Mouse (Mus musculus): ENCODE measurements around the gene Mef2b. TPM values are rescaled to one million over a fixed set of nuclear protein-coding genes. Genes with fewer than 3 reads are reported as not detected.
A peak's percentile ranks its signal among the peaks of the same experiment; 100 is the strongest.

Mef2b gene
- total and polyA plus RNA-seq, 2 experiments from 2014 or later, result 0.20 TPM; not detected in 1

DNA sequence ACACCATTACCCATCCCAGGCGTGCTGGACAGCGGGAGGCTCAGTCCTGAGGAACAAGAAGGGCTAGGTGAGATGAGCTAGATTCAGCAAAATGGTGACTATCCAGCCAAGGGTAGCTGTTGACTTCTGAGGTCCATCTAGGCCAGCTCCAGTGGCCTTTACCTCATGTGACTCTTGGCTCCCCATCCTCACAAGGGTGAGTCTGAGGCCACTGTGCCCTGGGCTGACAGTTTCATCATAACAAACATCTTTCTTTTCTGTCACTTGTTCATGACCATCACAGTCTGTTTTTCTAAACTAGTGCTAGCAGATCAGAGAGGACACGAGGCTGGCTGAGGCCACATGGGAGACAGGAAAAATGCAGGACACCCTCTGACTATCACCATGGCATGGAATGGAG lies 54.7 kb downstream of the Mef2b start:
- H3K4me3 ChIP-seq (ENCODE audit: low read depth, low read length), result no peak overlapping the region
- TF ChIP-seq CTCF (IDR thresholded peaks at IDR 0.05; ENCODE audit: low read depth) (no peak), EP300 (IDR thresholded peaks at IDR 0.05; ENCODE audit: low read depth) (no peak)
- H3K36me3 ChIP-seq (replicated peaks; ENCODE audit: control insufficient read depth, insufficient read depth, low read length), result peaks cover 35% of the 10 kb centered on the region
- no peak overlapping the region for H3K4me2 ChIP-seq (ENCODE audit: low read depth, low read length)
- no peaks in the 10 kb centered on the region for H3K9me3 ChIP-seq (replicated peaks; ENCODE audit: control insufficient read depth, low read length)
- 83% methylated on average over 3 of the region's 3 CpGs for WGBS
- H3K27ac ChIP-seq (ENCODE audit: low read depth), result no peak overlapping the region
- H3K27me3 ChIP-seq (ENCODE audit: control insufficient read depth, insufficient read depth, low read length), result no peaks in the 10 kb centered on the region
- ATAC-seq (ENCODE audit: insufficient read depth, low read depth), result no peak
- no peak for DNase-seq (ENCODE audit: low spot score)
- H3K4me1 ChIP-seq (ENCODE audit: control insufficient read depth, insufficient read depth), result no peaks in the 10 kb centered on the region
- H3K9ac ChIP-seq (replicated peaks; ENCODE audit: low read depth, low read length), result no peak overlapping the region

DNA sequence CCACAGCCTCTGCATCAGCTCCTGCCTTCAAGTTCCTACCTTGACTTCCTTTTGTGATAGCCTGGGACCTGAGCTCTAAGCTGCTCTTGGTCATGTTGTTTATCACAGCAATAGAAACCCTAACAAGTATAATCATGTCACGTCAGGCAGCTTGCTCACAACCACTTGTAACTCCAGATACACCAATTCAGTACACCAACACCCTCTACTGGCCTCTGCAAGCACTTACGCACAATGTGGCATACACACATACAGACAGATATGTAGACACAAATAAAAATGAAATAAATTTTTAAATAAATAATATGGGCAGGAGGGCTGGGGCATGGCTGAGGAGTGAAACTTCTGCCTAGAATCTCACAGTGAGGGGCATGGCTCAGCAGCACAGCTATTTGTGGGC lies 56.3 kb downstream of the Mef2b start:
- Histone ChIP-seq H3K4me1 (ENCODE audit: control insufficient read depth, insufficient read depth) (peaks cover 7% of the 10 kb centered on the region; the same call in 1 of the 2 replicates), H3K9ac (replicated peaks; ENCODE audit: low read depth, low read length) (no peak overlapping the region), H3K27ac (ENCODE audit: low read depth) (no peak overlapping the region), H3K9me3 (replicated peaks; ENCODE audit: control insufficient read depth, low read length) (no peaks in the 10 kb centered on the region), H3K4me2 (ENCODE audit: low read depth, low read length) (no peak overlapping the region), H3K4me3 (ENCODE audit: low read depth, low read length) (no peak overlapping the region), H3K27me3 (ENCODE audit: control insufficient read depth, insufficient read depth, low read length) (no peaks in the 10 kb centered on the region), H3K36me3 (replicated peaks; ENCODE audit: control insufficient read depth, insufficient read depth, low read length) (peaks cover 22% of the 10 kb centered on the region; the same call in 1 of the 2 replicates)
- ATAC-seq (ENCODE audit: insufficient read depth, low read depth), result no peak
- no peak for DNase-seq (ENCODE audit: low spot score)
- TF ChIP-seq EP300 (IDR thresholded peaks at IDR 0.05; ENCODE audit: low read depth) (no peak), CTCF (IDR thresholded peaks at IDR 0.05; ENCODE audit: low read depth) (no peak)
- 75% methylated on average over 2 of the region's 2 CpGs for WGBS

DNA sequence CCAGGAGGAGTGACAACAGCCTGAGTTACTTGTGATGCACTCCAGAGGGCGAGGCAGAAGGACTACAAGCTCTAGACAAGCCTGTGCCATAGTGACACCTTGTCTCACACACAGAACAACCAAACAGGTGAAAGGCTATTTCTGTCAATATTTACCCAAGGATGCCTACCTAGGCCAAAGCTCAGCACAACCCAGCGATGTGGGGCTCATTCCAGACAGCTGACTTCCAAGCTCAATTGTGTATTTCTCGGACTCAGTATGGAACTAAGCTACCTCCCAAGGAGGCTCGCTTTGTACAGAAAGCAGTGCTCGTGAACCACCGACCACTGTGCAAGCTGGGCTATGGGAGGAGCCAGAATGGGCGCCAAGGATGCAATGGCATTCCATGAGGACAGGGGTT lies 58.1 kb downstream of the Mef2b start:
- Histone ChIP-seq H3K9me3 (replicated peaks; ENCODE audit: control insufficient read depth, low read length) (no peaks in the 10 kb centered on the region), H3K36me3 (replicated peaks; ENCODE audit: control insufficient read depth, insufficient read depth, low read length) (0 out of 2 replicates have a peak, but pooled peaks cover 4% of the 10 kb centered on the region), H3K4me2 (ENCODE audit: low read depth, low read length) (no peak overlapping the region), H3K9ac (replicated peaks; ENCODE audit: low read depth, low read length) (no peak overlapping the region), H3K27ac (ENCODE audit: low read depth) (no peak overlapping the region), H3K27me3 (ENCODE audit: control insufficient read depth, insufficient read depth, low read length) (no peaks in the 10 kb centered on the region), H3K4me3 (ENCODE audit: low read depth, low read length) (no peak overlapping the region), H3K4me1 (ENCODE audit: control insufficient read depth, insufficient read depth) (peaks cover 7% of the 10 kb centered on the region; the same call in 1 of the 2 replicates)
- ATAC-seq (ENCODE audit: insufficient read depth, low read depth) (no peak), DNase-seq (ENCODE audit: low spot score) (no peak)
- WGBS, result 65% methylated on average over 7 of the region's 7 CpGs
- TF ChIP-seq CTCF (IDR thresholded peaks at IDR 0.05; ENCODE audit: low read depth) (no peak), EP300 (IDR thresholded peaks at IDR 0.05; ENCODE audit: low read depth) (no peak)

DNA sequence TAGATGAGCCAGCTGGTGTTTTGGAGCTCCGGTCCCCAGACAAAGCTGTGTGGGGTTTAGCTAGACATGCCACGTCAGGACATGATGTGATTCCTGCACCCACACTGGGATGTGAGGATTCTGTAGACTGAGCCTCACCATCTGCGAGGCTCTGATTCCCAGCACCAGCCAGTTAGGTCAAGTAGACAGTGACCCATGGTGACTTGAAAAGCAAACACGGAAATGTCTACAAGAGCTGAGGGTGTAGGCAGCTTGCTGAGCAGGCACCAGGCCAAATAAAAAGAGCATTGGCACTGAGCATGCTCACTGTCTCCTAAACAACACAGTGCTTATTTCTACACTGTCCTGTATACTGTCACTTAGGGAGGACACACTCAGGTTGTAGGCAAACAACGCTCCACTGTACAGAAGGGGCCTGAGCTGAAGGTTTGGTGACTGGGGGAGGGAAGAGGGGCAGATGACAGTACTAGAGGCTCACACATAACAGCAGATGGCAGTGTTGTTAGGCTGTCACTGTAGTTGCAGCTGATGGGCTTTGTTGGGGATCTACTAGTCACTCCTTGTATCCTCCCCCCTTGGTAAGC lies 60.7 kb downstream of the Mef2b start:
- H3K4me2 ChIP-seq (ENCODE audit: low read depth, low read length), result no peak overlapping the region
- H3K27me3 ChIP-seq (ENCODE audit: control insufficient read depth, insufficient read depth, low read length), result no peaks in the 10 kb centered on the region
- ATAC-seq (ENCODE audit: insufficient read depth, low read depth) (peak; percentile 59), DNase-seq (ENCODE audit: low spot score) (peak; percentile 67)
- H3K9me3 ChIP-seq (replicated peaks; ENCODE audit: control insufficient read depth, low read length), result no peaks in the 10 kb centered on the region
- H3K9ac ChIP-seq (replicated peaks; ENCODE audit: low read depth, low read length), result no peak overlapping the region
- no peaks in the 10 kb centered on the region for H3K36me3 ChIP-seq (replicated peaks; ENCODE audit: control insufficient read depth, insufficient read depth, low read length)
- TF ChIP-seq CTCF (IDR thresholded peaks at IDR 0.05; ENCODE audit: low read depth) (peak; percentile 72), EP300 (IDR thresholded peaks at IDR 0.05; ENCODE audit: low read depth) (no peak)
- 54% methylated on average over 5 of the region's 5 CpGs for WGBS
- H3K27ac ChIP-seq (ENCODE audit: low read depth), result 0 out of 2 replicates have a peak overlapping the region, but pooled peaks have one; percentile 1
- H3K4me3 ChIP-seq (ENCODE audit: low read depth, low read length), result no peak overlapping the region
- peaks cover 17% of the 10 kb centered on the region; the same call in 1 of the 2 replicates for H3K4me1 ChIP-seq (ENCODE audit: control insufficient read depth, insufficient read depth)

DNA sequence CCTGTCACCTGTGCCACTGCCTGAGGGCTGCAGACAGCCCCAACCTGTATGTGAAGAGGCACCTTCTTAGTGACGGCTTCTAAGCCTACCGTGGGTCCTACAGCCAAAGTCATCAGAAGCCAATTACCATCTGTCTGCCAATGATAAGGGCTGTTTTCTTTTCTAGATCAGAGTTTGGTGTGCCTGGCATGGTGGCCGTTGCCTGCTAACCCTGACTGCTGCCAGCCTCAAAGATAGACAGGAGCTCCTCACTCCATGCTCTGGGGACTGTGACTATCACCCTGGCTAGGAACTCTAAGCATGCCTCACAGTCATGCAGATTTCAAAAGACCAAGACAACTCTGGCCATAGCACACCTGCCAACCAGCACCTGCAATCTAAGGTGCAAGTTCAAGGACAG lies 61.9 kb downstream of the Mef2b start:
- TF ChIP-seq CTCF (IDR thresholded peaks at IDR 0.05; ENCODE audit: low read depth), result no peak
- TF ChIP-seq EP300 (IDR thresholded peaks at IDR 0.05; ENCODE audit: low read depth), result no peak
- Histone ChIP-seq H3K27me3 (ENCODE audit: control insufficient read depth, insufficient read depth, low read length) (no peaks in the 10 kb centered on the region), H3K4me1 (ENCODE audit: control insufficient read depth, insufficient read depth) (peaks cover 17% of the 10 kb centered on the region; the same call in 1 of the 2 replicates), H3K4me2 (ENCODE audit: low read depth, low read length) (no peak overlapping the region), H3K27ac (ENCODE audit: low read depth) (no peak overlapping the region), H3K9me3 (replicated peaks; ENCODE audit: control insufficient read depth, low read length) (no peaks in the 10 kb centered on the region), H3K36me3 (replicated peaks; ENCODE audit: control insufficient read depth, insufficient read depth, low read length) (no peaks in the 10 kb centered on the region), H3K9ac (replicated peaks; ENCODE audit: low read depth, low read length) (no peak overlapping the region), H3K4me3 (ENCODE audit: low read depth, low read length) (no peak overlapping the region)
- 60% methylated on average over 3 of the region's 3 CpGs for WGBS
- DNase-seq (ENCODE audit: low spot score) (no peak), ATAC-seq (ENCODE audit: insufficient read depth, low read depth) (no peak)

DNA sequence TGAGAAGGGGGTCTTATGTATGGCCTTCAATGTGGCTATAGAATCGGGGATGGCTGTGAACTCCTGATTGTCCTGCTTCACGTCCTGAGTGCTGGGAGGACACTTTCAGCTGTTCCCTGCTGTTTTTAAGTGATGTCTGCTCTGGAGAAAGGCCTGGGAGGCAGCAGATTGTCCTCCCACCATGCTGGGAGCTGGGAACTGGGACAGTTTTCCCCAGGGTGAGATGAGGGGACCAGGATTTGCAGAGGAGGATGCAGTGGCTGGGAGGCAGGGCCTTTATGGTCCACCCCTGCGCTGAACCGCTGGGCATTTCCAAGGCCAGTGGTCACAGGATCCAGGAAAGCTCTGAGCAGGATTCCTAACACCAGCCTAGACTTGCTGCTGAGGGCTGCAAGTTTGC lies 63.6 kb downstream of the Mef2b start:
- Histone ChIP-seq H3K9me3 (replicated peaks; ENCODE audit: control insufficient read depth, low read length) (no peaks in the 10 kb centered on the region), H3K4me2 (ENCODE audit: low read depth, low read length) (no peak overlapping the region), H3K4me1 (ENCODE audit: control insufficient read depth, insufficient read depth) (peaks cover 17% of the 10 kb centered on the region; the same call in 1 of the 2 replicates), H3K36me3 (replicated peaks; ENCODE audit: control insufficient read depth, insufficient read depth, low read length) (no peaks in the 10 kb centered on the region), H3K27ac (ENCODE audit: low read depth) (0 out of 2 replicates have a peak overlapping the region, but pooled peaks have one; percentile 9), H3K4me3 (ENCODE audit: low read depth, low read length) (no peak overlapping the region), H3K27me3 (ENCODE audit: control insufficient read depth, insufficient read depth, low read length) (no peaks in the 10 kb centered on the region), H3K9ac (replicated peaks; ENCODE audit: low read depth, low read length) (no peak overlapping the region)
- TF ChIP-seq EP300 (IDR thresholded peaks at IDR 0.05; ENCODE audit: low read depth) (no peak), CTCF (IDR thresholded peaks at IDR 0.05; ENCODE audit: low read depth) (no peak)
- DNase-seq (ENCODE audit: low spot score) (no peak), ATAC-seq (ENCODE audit: insufficient read depth, low read depth) (no peak)
- 75% methylated on average over 4 of the region's 4 CpGs for WGBS
